Mouse (Mus musculus) cortical plate, adult 2 months (tissue): ENCODE results near the gene Slc41a2. TPM values are rescaled to one million over a fixed set of nuclear protein-coding genes. Genes with fewer than 3 reads are reported as not detected.

Experiments used
- H3K27ac ChIP-seq: fragments of 200-500 bp; 2 replicates; pipeline ENCODE4 v1.5.1; 2012; ENCODE audit warnings: low read length, control low read depth, inconsistent platforms; ENCODE audit not compliant: insufficient read depth
- H3K4me1 ChIP-seq: fragments of 200-500 bp; 2 replicates; pipeline ENCODE4 v1.6.1; 2011; ENCODE audit warnings: low read length; ENCODE audit not compliant: control insufficient read depth, insufficient read depth
- H3K4me3 ChIP-seq: fragments of 200-500 bp; 2 replicates; pipeline ENCODE4 v1.5.1; 2011; ENCODE audit warnings: mild to moderate bottlenecking, low read length, control low read depth; ENCODE audit not compliant: insufficient read depth
- CTCF ChIP-seq: fragments of 200-500 bp; IDR thresholded peaks from 2 replicates; pipeline ENCODE4 v1.5.1; 2011; ENCODE audit warnings: mild to moderate bottlenecking, control low read depth, low read length; ENCODE audit not compliant: insufficient read depth; ENCODE audit errors: extremely low read depth
- POLR2A ChIP-seq: fragments of 200-500 bp; IDR thresholded peaks from 2 replicates; pipeline ENCODE4 v1.6.1; 2011; ENCODE audit warnings: mild to moderate bottlenecking, low read length, control low read depth; ENCODE audit not compliant: insufficient read depth; ENCODE audit errors: extremely low read depth
- polyA plus RNA-seq: library from polyadenylated mRNA; depleted of rRNA; stranded (reverse); fragments of >200 nt; gene quantifications from 2 replicates; pipeline ENCODE4 v1.2.3, GENCODE M21; 2012

Slc41a2 gene
- polyA plus RNA-seq, 1 experiment, result 11.1 TPM

DNA sequence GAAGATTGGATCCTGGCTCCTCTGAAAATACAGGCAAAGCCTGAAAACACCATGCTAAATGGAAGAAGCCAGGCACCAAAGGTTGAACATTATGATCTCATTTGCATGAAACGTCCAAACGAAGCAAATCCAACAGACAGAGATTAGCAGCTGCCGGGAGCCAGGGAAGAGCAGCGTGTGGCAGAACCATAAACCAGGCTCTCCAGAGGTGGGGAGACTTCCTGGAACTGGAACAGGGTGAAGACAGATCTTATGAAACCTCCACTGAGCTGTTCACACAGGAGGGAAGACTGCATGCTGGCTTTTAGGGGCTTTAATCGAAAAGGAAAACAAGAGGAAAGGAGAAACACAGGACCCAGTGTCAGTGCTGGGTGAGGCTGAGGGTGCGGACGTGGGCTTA is 51.3 kb downstream of the Slc41a2 start:
- H3K4me3 ChIP-seq, result no peak overlapping the region
- no peak for TF ChIP-seq CTCF
- no peak for TF ChIP-seq POLR2A
- no peak overlapping the region for H3K27ac ChIP-seq
- H3K4me1 ChIP-seq, result no peaks in the 10 kb centered on the region; the same call in 1 of the 2 replicates

DNA sequence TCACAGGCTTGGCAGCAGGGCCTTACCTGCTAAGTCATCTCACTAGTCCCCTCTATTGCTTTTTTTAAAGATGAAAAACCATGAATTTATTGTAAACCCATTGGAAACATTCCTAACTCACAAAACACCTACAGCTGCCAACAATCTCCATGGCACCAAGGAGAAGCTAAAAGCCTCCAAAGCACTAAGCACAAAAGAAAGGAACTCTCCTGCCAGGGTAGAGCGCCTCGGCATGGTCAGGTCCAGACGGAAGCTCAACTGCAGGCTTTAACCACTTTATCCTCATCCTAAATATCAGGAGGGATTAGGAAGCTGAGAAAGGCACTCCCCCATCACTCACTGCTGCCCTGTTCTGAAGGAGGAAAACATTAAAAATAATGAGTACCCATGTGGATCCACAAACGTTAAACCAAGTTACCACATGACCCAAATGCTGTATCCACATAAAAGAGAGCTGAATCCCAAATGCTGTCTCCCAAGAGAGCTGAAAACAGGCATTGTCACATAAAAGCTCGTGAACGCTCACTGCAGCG is 51.9 kb downstream of the Slc41a2 start:
- H3K4me1 ChIP-seq, result no peaks in the 10 kb centered on the region; the same call in 1 of the 2 replicates
- no peak overlapping the region for H3K4me3 ChIP-seq
- no peak for TF ChIP-seq CTCF
- no peak for TF ChIP-seq POLR2A
- no peak overlapping the region for H3K27ac ChIP-seq

DNA sequence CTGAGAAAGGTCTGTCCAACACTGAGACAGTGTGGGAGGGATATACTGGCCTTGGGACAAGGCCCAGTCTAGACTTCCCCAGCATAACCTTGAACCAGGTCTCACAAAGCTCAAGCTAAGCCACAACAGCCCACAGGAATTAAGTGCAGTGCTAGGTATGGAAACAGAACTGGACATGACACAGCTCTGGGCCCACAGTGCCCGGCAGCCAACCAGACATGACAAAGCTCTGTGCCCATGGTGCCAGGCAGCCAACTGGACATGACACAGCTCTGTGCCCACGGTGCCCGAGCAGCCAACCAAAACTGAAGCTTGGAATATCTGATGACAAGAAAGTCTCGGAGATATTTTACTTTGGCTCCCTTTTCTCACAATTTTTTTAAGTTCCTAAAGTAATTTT is 52.8 kb downstream of the Slc41a2 start:
- H3K4me3 ChIP-seq, result no peak overlapping the region
- no peaks in the 10 kb centered on the region; the same call in 1 of the 2 replicates for H3K4me1 ChIP-seq
- H3K27ac ChIP-seq, result no peak overlapping the region
- TF ChIP-seq POLR2A, result no peak
- no peak for TF ChIP-seq CTCF

DNA sequence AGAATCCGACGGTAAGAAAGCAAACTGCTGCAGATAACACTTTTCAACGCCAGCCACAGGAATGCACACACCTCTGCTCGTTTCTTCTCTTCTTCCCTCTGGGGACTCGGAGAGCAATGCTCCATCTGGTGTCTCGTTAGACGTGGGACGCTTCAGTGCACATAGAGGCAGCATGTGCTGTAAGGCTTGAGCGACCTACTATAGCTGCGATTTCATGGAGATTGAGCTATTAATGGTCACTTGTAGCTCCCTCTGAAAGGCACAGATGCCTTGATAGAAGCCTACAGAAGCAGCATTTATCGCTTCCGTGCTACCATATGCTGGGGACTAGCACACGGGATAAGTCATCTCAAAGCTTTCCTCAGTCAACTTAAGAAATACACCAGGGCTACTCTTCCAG is 71.0 kb downstream of the Slc41a2 start:
- Histone ChIP-seq H3K4me1 (peaks cover 3% of the 10 kb centered on the region; the same call in 1 of the 2 replicates), H3K27ac (no peak overlapping the region), H3K4me3 (no peak overlapping the region)
- TF ChIP-seq CTCF (no peak), POLR2A (no peak)

DNA sequence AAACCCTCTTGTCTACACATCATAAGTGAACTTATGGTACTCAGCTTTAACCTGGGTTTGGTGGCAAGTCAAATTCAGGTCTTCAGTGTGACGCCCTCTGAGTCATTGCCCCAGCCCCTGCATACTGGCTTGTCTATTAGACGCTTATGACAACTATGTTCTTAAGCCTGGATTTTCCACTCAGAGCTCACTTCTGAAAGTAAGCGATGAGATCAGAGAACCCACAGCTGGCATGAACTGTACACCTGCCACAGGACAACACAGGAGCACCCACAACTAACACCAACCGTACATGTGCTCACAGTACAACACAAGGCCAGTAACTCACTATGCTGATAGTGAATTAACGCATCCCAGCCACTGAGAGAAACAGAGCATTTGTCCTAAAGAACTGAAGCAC is 71.4 kb downstream of the Slc41a2 start:
- TF ChIP-seq POLR2A, result no peak
- no peak for TF ChIP-seq CTCF
- Histone ChIP-seq H3K4me1 (peaks cover 3% of the 10 kb centered on the region; the same call in 1 of the 2 replicates), H3K27ac (no peak overlapping the region), H3K4me3 (no peak overlapping the region)

DNA sequence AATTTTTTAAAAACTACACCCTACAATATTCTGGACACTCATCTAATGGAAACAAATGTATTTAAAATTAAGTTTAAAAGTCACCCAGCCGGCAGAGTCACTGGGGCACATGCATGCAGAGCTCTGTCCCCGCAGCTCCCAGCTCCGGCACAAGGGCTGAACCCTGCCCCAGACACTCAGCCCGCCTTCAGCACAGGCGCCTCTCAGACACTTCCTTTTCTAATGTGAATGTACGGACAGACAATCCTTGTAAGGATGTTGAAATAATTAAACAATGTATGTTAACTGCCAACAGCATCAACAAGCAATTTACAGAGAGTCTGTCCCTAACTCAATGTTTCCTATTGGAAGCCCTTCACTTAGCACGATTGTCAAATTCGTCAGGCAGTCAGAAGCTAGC is 73.0 kb downstream of the Slc41a2 start:
- TF ChIP-seq POLR2A (no peak), CTCF (no peak)
- peaks cover 3% of the 10 kb centered on the region; the same call in 1 of the 2 replicates for H3K4me1 ChIP-seq
- no peak overlapping the region for H3K4me3 ChIP-seq
- no peak overlapping the region for H3K27ac ChIP-seq

DNA sequence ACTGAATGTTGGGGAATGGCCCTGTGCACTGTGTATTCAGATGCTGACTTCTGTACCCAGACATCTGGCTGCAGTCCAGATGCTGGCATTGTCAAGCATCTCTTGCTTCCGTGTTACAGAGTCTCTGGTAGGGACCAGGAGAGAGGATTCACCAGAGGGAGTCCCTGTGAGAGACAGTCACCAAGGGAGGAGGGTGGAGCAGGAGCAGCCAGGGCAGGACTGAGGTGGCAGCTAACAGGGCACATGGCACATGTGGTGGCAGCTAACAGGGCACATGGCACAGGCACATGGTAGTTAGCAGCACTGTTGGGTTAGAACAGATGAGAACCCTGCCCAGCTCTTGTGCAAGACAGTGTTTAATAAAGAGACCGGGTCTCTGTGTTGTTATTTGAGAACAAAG is 73.6 kb downstream of the Slc41a2 start:
- no peak for TF ChIP-seq CTCF
- TF ChIP-seq POLR2A, result no peak
- H3K27ac ChIP-seq, result no peak overlapping the region
- H3K4me1 ChIP-seq, result peaks cover 3% of the 10 kb centered on the region; the same call in 1 of the 2 replicates
- H3K4me3 ChIP-seq, result no peak overlapping the region

DNA sequence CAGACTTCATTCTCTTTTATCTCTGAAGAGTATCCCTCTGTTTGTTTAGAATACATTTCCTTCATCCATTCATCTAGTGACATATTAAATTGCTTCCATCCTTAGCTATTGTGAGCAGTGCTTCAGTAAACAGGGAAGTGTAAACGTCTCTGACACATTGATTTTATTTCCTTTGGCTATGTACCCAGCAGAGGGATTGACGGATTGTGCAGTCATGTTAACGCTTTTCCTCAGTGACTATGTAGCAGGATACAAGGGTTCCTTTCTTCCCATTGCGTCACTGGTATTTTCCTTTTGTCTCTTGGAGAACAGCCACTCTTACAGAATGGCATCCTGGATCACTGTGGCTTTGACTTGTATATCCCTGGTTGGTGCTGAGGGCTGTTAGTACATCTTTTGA is 76.4 kb downstream of the Slc41a2 start:
- Histone ChIP-seq H3K27ac (no peak overlapping the region), H3K4me1 (peaks cover under 1% of the 10 kb centered on the region; the same call in 1 of the 2 replicates), H3K4me3 (no peak overlapping the region)
- TF ChIP-seq POLR2A (no peak), CTCF (no peak)

DNA sequence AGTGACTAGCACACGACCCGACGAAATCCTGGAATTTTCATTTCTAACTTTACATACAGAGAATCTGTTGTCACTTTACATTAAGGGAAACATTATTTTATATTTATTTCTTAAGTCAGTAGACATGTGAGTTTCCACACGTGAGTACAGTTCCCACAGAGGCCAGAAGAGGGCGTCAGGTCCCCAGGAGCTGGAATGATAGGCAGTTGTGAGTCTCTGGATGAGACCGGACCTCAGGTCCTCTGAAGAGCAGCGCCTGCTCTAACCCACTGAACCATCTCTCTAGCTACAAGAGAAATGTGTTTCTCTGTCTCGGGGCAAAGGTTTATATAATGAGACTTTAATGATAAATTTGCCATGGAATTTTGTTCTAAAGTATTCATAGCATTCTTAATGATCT is 86.3 kb downstream of the Slc41a2 start:
- Histone ChIP-seq H3K4me1 (no peaks in the 10 kb centered on the region), H3K27ac (no peak overlapping the region), H3K4me3 (no peak overlapping the region)
- no peak for TF ChIP-seq CTCF
- TF ChIP-seq POLR2A, result no peak

DNA sequence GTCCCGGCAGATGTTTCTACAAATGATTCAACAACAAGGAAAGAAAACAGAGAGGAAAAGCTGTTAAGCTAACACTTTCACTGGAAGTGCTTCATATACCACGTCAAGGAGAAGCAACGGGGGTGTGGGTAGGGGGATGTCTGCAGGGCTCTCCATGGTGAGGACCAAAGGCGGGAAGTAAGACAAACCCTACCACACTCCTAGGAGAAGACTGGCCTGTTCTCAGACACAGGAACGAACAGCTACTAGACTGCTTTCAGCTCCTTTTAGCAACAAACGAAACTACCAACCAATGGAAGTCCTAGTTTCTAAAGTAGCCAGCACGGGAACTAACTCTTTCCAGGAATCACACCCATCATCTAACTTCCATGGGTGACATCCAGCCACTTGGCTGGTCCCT is 89.6 kb downstream of the Slc41a2 start:
- Histone ChIP-seq H3K4me3 (no peak overlapping the region), H3K27ac (no peak overlapping the region), H3K4me1 (no peaks in the 10 kb centered on the region)
- TF ChIP-seq CTCF (no peak), POLR2A (no peak)
